Mouse (Mus musculus) thymus, adult 18-20 months (tissue): ENCODE measurements around the gene Arl6ip4.

Source experiments
- DNase-seq, 2 experiments: peaks; one replicate each; pipeline ENCODE4 v3.0.0; 2022; ENCODE audit warnings: mixed read lengths in 2 of 2

Gene Arl6ip4

DNA sequence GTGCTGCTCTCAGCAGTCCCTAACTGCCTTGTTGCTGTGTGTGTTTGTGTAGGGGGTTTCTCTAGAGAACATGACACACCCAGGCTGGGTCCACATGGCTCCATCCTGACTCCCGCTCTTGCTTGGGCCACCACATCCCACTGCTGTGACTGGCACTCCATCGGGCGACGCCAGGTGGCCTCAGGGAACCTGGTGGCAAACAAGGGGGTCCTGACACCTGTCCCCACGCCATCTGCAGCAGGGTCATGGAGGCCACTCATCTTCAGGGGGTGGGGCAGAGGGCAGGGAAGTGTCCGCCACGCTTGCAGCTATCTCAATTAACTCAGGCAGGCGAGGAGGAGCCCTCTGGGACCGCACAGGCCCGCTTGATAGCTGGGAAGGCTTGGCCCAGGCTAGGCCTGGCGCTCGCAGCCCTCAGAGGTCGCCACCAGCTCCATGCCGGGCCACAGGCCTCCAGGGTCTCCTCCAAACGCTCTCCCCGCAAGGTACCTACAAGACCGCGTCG is 20.8 kb upstream of the Arl6ip4 start:
- peak in 1 of 2 experiments; percentile 16 for DNase-seq

DNA sequence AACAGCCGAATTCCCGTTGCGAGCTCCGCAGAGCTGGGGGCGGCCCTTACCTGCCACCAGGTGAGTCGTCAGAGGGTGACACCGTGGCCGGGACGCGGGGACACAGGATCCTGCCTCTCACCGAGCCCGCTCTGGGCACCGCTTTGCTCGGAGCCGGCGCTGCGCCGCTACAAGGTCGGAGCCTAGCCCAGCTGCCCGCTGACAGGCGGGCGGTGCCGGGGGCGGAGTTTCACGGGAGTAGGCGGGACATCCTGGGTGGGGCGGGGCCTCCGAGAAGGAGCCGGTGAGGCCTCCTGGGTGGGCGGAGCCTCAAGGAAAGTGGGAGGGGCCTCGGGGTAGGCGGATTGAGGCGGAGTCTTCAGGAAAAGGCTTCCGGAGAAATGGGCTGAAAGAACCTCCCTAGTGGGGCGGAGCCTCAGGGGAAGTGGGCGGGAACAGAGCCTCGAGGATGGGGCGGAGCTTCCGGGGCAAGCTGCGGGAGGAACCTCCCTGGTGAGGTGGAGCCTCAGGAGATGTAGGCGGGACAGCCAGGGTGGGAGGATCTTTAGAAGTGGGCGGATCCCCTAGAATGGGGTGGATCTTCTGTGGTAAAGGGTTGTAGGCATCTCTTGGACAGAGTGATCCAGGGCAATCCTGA is 20.2 kb upstream of the Arl6ip4 start, which contains the start of gene Abcb9:
TSS of gene Abcb9 (minus strand) at position 203 of the 637 bp plus-strand sequence.
- DNase-seq, result peak; percentile 80 to 90

DNA sequence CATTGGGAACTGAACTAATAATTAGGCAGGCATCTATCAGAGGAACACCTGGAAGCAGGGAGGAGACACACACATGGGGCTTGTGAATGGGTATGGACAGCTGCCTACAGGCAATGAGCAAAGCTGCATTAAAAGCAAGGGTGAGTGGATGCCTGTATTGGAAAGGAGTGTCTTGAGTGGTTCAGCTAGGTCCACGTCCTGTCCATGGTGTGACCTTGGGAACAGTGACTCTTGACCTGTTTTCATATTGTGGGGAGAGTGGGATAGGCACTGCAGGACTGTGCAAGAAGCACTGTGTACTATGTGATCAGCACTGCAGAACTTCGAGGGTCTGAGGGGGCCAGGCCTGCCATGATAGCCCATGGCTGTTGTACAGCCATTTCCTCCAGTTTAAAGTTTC is 17.0 kb upstream of the Arl6ip4 start:
- DNase-seq, result no peak

DNA sequence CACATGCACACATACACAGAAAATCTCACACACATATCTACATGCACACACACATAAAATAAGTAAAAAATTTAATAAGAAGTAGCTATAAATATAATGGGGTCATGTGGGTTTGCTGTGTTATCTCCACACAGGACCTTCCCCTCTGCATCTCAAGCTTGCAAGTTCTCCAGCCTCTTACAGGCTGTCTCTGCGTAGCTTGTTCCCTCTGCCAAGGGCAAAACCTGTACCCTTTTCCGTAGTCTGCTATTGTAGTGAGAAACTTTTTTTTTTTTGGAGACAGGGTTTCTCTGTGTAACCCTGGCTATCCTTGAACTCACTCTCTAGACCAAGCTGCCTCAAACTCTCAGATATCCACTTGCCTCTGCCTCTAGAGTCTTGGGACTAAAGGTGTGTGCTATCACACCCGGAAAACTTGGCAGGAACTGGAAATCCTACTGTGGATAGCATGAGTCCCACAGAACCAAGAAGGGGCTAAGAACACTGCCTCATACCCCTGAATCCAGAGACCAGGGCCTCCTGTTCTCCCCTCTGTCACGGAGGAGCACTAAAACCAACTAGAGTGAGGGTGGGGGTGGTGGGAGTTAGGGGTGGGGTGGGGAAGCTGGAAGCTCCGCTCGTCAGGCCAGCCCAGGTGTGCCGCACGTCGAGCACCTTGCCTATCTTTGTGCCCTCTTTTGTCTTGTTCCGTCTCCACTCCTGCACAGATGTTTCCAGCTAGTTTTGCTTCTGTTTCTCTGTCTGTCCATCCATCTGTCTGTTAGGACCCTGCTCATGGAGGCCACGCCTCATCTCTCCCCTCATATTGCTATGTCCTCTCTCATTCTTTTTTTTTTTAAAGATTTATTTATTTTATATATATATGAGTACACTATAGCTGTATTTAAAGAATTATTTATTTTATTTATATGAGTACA is 15.5 kb upstream of the Arl6ip4 start:
- no peak for DNase-seq

DNA sequence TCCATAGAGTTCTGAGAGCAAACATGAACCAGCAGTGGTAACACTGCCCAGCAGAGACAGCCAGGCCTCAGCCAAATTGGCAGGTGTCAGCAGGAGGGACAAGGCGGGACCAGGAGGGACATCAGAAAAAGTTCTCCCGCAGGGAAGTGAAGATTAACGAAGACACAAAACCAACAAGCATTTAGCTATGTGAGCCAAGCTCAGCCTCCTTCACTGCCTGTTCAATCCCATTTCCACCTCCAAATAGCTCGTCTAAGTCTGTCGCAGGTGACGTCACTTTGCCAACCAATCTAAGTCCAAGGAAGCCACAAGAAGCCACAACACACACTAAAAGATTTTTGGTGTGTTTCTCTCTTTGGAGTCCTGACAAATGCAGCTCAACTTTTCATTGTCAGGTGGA is 13.6 kb upstream of the Arl6ip4 start:
- no peak for DNase-seq

DNA sequence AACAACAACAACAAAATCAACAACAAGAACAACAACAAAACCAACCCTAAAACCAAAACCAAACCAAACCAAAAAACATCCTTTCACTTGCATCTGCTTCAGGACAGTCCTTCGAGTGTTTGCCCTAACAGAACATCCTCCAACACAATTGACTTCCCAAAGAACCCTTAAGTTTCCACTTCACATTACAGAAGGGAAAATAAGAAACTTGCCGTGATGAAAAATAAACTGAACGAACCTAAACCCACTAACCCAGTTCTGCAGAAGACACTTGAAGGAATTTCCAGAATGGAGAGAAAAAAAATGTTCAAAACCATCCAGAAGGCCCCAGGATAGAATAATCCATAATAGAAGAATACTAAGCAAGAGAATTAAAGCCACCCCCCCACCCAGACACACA is 12.9 kb upstream of the Arl6ip4 start:
- DNase-seq, result no peak

DNA sequence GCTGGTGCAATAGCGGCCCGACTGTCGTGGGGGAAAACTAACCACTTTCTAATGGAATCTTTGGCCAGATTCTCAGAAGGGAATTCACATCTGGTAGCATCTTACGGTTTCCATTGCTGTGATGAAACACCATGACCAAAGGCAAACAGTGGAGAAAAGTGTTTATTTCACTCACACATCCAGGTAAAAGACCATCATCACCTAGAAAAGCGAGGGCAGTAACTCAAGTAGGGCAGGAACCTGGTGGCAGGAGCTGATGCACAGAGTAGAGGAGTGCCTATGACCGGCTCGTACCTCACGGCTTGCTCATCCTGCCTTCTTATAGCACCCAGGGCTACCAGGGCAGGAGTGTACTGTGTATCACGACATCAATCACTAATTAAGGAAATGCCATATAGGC is 12.3 kb upstream of the Arl6ip4 start:
- DNase-seq, result no peak

DNA sequence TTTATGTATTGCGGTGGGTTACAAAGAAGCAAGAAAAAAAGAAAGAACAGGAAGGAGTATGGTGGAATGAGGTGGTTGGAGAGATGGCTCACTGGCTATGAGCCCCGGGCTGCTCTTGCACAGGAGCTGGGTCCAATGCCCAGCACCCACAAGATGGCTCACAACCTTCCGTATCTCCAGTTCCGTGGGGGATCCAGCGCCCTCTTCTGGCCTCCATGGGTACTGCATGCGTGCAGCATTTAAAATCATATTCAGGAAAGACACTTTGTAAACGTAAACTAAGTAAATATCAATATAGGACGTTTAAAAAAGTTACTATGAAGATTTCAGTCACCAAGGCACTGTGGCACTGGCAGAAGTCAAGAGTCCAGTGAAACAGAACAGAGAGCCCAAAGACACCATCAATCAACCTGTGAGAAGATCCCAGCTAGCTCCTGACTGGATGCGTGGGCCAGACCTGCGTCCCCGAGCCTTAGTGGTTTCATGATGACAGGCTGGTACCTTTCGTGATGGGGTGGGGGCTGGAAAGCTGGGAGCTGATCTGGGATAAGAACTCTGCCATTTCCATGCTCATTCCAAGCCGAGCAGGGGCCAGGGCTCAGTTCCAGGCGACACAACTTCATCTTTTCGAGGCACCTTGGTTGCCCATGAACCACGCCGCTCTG is 4.7 kb upstream of the Arl6ip4 start:
- no peak for DNase-seq

DNA sequence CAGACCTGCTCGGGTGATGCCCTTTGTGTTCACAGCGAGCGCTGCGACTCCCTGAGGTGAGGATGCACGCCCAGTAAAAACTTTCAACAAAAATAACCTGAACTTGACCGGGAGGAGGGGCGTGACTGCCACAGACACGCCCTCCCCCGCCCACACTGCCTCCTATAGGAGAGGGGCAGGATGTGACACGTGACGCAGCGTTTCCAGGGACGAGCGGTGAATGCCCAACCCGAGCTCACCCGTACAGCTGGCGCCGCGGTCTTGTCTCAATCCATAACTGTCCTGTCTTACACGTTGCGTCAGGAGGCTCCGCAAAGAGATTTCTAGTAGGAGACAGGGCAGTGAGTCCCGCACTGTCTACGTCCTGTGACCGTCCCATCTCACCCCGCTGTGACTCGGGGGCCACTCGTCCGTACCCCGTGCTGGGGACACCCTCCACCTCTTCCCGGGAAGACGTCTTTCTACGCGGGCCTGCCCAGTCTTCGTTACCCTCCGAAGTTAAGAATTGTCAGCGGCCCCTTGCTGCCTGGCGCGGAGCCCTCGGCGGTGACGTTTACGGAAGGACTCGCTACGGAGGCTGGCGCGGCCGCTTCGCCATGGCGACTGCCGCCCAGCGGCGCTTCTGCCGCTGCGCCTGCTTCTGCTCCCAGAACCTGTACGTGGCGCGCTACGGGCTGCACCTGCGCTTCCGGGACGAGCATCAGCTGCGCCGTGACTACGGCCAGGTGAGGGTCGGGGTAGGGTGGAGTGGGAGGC is 4.0 kb upstream of the Arl6ip4 start, which contains the start of gene Ogfod2:
TSS of gene Ogfod2 (plus strand) at position 556 of the 756 bp plus-strand sequence.
- peak; percentile 89 to 91 for DNase-seq

DNA sequence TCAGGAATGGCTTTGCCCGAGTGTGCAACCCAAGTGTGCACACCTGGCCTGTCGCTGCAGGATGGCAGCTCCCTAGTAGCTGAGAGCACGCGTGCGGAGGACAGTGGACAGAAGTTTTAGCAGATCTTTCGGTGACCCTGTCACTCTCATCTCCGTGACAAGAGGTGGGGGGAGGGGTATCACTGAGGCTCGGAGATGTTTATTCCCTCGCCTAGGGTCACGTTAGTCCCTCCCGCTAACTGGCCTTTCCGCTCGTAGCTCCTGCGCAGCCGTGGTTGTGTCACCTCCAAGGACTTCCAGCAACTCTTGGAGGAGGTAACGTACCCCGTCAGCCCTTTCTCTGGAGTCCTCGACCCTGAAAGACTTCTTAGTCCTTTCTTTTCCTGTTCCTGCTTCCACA is 3.4 kb upstream of the Arl6ip4 start:
- DNase-seq, result no peak

DNA sequence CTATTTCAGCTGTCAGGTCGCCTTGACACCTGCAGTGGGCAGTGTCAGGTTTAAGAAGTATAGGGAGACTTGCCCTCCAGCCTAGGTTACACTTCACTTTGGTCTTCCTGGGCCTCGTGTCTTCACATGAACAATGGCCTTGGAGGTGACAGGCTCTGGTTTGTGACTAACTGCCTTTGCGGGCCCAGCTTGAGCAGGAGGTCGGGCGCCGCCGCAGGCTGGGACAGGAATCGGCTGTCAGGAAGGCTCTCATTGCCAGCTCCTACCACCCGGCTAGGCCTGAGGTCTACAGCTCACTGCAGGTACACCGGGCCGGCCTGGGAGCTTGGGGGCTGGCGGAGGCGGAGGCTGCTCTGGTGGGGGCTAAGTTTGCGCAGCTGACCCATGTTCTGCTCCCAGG is 2.9 kb upstream of the Arl6ip4 start:
- DNase-seq, result peak; percentile 50 to 56

DNA sequence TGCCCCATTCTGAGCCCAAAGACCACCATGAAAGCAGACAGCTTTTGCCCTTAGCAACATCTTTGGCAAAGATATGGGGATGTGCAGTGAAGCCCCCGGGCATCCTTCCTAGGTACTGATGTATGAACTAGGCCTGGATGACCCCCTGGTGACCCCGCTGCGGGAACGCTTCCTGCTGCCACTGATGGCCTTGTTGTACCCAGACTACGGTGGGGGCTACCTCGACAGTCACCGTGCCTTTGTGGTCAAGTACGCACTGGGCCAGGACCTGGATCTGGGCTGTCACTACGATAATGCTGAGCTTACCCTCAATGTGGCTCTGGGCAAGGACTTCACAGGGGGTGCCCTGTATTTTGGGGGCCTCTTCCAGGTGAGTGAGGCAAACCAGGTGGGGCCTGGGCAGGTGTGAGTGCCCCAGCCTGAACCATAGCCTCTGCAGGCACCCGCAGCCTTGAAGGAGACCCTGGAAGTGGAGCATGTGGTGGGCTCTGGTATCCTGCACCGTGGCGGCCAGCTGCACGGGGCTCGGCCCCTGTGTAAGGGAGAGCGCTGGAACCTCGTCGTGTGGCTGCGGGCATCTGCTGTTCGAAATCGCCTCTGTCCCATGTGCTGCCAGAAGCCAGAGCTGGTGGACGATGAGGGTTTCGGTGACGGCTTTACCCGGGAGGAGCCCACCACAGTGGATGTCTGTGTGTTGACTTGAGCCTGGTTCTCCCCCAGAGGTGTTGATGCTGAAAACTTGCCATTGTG is 1.4 kb upstream of the Arl6ip4 start:
- DNase-seq, result no peak

DNA sequence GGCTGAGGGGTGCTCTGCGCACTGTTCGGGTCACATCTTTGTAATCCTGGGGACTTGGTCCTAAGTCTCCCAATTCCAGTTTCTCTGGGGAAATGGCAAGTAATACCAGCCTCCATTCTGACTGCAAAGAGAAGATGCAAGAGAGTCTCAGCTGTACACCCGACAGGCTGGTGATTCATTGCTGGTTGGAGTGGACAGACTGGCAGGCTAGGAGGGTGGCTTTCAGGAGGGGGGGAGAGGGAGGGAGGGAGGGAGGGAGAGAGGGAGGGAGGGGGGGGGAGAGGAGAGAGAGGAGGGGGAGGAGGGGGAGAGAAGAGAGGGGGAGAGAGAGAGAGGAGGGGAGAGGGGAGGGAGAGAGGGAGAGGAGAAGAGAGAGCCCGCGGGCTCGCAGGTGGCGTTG is 358 bp upstream of the Arl6ip4 start:
- DNase-seq, result no peak

DNA sequence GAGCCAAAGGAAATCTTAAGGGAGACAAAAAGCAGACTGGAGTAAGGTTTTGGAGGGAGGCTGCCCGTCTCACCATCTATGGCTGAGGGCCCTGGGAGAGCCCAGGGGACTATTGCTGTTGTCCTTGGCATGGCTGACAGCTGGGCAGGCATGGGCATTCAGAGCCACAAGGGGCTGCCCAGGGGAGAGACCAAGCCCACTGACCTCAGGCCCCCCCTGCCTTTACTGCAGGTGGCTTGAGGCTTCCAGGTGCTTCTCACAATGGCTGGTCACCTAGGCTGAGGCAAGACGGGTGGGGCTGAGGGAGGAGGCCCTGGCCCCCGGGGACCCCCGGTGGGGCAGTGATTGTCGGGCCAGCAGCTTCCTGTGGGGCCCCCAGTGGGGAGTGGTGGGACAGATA is 3.3 kb downstream of the Arl6ip4 start:
- no peak for DNase-seq

DNA sequence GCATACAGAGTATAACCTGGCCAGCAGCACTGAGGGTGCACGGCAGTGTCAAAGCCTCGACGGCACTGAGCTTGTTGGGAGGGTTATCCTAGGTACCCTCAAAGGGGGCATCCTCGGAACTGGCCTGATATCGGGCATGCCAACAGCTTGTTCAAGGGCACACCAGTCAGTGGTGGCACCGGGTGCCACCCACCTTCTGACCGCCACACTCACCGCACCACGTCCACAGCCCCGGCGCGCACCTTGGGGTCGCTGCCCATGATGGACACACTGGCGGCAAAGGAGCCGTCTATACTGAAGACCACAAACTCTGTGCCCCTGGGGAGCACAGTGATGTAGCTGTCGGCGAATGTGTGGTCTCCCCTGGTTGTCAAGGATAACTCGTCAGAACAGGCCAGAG is 6.5 kb downstream of the Arl6ip4 start:
- no peak for DNase-seq

DNA sequence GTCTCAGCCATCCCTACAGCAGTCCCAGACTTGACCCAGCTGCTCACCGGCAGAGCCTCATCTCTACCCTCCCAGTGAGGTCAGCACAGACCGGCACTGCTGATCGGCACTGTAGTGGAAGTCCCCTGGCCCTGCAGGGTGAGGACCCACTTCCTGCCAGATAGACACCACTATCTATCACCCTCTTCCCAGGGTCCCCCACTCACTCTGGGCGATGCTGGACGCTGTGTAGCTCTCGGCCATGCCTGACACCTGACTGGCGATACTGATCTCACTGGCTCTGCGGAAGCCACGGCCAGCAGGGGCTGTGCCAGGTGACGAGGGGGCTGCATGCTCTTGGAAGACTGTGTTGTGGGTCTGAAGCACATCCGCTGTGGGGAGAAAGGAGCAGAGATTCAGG is 9.2 kb downstream of the Arl6ip4 start:
- DNase-seq, result no peak

DNA sequence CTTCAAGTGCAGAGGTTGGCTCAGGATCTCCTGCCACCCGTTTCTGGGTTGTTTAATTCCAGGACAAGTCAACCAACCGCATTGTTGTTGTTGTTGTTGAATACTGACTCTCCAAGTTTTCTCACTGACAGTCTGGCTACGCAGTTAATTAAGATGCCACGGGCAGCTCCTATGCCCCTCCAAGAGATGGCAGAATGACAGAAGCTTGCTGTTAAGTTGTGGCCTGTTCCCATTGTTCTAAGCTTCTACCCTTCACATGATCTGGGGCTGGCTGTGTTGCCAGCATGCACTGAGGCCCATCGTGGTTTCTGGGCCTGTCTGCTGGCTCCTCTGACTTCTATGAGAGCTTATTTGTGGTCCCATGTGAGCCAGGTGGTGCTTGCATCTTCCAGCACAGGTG is 18.4 kb downstream of the Arl6ip4 start:
- DNase-seq, result no peak

DNA sequence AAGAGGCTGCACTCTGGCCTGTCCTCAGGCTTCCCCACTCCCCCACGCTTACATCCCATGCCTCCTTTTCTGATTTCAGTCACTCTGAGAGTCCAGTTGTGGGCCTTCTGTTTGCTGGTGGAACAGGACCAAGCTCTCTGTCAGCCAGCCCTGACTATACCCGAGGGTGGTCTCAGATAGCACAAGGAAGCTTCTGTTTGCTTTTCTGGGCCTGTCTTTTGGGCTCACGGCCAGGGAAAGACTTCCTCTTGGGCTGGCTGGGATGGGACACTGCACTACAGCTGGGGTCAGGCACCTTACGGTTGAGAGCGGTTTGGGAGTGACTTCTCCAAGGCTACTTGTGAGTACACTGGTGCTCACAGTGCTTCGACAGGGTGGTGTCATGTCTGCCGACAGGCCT is 22.2 kb downstream of the Arl6ip4 start:
- DNase-seq, result no peak

DNA sequence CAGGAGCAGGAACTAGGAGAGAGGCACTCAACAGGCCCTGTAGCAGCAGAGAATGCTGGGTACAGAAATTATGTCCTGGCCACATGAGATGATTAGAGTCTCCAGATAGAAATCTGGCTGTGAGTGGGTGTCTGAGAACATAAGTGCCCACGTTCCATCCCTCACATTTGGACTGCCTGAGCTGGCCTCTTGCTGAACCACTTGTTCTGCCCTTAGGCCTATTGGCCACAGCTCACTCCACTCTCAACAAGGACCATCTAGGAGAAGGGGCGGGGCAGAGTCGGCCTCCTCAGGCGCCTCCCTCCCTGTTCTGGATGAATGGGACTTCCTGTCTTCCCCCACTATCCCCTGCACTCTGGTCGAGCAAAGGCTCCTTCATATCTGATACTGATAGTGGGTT is 33.1 kb downstream of the Arl6ip4 start:
- no peak for DNase-seq

DNA sequence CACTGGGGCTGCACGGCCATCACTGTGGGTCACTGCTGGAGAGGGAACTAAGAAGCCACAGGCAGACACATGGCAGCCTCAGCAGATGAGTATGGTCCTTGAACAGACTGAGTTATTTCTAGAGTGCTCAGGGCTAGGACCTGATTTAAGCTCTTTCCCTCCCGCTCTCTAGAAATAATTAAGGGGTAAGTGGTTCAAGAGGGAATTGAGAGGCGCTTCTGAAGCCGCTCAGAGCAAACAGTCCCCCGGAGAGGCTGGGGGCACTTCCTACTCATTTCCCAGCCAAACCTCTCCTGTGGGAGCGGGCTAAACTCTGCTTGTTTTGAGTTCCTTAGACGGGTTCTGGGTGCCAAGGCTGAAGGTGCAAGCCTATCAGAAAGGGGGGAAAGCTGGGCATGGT is 35.0 kb downstream of the Arl6ip4 start:
- no peak for DNase-seq

DNA sequence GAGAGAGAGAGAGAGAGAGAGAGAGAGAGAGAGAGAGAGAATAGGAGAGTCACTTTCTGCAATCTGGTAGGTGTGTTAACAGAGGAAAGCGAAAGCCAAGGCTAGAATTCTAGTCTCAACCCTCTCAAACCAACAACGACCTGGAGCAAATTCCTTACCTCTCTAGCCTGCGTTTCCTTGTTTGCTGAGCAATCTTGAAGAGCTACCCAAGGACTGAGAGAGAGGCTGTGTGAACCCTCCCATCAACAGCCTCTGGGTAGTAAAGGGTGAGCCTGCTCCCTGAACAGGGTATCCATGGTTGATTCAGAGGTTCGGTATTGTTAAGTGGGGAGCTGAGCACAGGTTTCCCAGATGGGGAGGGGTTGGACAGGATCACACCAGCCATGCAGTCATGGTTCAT is 36.8 kb downstream of the Arl6ip4 start:
- no peak for DNase-seq

DNA sequence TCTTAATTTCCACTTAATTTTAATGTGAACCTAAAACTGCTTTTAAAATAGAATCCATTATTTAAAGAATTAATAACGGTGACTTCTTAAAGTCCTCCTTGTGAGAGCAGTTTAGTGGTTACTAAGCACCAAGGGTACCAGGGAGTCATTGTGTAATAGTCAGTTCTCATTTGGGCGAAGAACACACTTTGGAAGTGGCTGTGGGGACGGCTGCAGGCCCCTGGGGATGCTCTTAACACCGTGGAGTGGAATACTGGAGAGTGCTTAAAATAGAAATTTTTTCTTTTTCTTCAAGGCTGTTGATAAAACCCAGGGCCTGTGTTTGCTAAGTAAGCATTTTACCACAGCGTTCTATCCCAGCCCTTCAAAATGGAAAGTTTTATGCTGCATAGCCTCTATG is 40.1 kb downstream of the Arl6ip4 start:
- no peak for DNase-seq
